Mouse (Mus musculus) subcutaneous adipose tissue, adult 2 months (tissue): Measurements from ENCODE around the gene D630039A03Rik. TPM values are rescaled to one million over a fixed set of nuclear protein-coding genes. Genes with fewer than 3 reads are reported as not detected.

Source experiments
- polyA plus RNA-seq: library from polyadenylated mRNA; depleted of rRNA; stranded (reverse); fragments of >200 nt; gene quantifications from 2 replicates; pipeline ENCODE4 v1.2.3, GENCODE M21; 2012; ENCODE audit warnings: low replicate concordance; rRNA removed

Gene D630039A03Rik
- 4.9 TPM in 1 of 2 replicates, not detected in the other for polyA plus RNA-seq

DNA sequence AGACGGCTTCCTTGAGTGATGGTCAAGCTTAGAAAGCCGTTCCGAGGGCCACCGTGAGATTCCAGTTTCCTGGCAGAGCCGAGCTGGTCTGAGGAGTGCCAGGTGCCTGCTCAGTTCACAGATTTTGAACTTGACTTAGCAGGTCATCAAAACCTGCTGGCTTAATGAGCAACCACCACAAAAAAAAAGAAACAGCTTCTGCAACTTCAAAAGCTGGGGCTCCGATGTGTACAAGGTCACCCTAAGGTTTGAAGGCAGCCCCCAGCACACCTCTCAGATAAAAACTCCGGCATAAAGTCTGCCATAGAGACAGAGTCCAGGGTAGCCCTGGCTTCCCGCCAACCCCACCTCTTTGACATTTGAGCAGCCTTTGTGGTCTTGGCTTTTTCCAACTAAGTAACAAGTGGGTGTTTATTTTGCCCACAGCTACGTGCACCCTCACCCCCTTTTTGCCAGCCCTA is at the start of gene D630039A03Rik:
Gene D630039A03Rik (minus strand): TSS at position 97 of the 461 bp plus-strand sequence.

DNA sequence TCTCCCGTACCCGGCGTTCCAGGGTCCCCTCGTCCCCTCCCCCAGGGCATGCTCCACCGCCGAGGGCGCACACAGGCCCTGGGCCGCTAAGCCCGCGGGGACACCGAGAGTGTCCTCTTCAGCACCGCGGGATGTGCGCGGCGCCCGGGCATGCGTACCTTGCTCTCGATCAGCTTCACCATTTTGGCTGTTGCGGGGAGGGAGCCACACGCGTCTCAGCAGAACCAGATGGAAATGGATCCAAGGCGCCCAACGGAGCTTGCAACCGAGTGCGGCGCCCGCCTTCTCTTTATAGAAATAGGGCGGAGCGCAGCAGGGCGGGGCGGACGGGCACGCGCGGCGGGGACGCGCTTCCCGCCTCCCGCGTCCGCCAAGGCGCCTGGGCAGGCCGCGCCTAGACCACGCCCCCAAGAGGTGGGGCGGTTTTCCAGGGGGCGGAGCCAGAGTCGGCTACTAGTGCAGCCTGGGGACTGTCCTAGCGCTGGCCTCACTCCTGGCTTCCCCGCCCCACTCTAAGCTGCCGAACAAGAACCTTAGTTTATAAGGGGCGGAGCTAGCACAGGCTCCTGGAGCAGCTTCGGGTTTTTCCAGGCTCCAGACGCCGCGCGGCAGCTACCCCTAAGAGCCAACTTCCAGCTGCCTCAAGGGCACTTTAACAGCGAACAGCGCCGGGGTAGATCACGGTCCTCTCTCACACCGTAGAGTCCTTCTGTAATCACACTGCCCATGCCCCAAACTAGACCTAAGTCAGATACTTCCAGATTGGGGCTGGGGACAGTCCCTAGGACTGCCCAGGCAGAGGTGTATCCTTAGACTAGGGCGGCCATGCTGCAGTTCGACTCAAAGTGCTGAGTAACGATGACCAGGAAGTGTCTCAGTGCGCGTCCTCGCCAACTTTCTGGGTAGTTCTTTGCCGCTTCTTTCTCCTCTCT is 40.2 kb upstream of the D630039A03Rik start, which contains the start of gene Txn1:
Gene Txn1 (minus strand): TSS at position 383 of the 932 bp plus-strand sequence.

Other genes with a start within 250 kb of the D630039A03Rik start
- 61.0 and 99.1 TPM in 2 replicates for gene Akap2, start 198.6 kb downstream of the D630039A03Rik start, polyA plus RNA-seq
- 116 and 150 TPM in 2 replicates for gene Txn1, start 40.1 kb upstream of the D630039A03Rik start, polyA plus RNA-seq
- gene Txndc8, start 92.8 kb upstream of the D630039A03Rik start, polyA plus RNA-seq: not detected in 2 replicates